Mouse (Mus musculus) embryonic facial prominence, embryonic 11.5 days (tissue): ENCODE results near the gene Klhl20. TPM values are rescaled to one million over a fixed set of nuclear protein-coding genes. Genes with fewer than 3 reads are reported as not detected.

Experiments used
- ATAC-seq: fragments of 200-750 bp; cut with Nextera tagmentation; replicated peaks from 2 replicates; pipeline ENCODE4 v1.8.0; 2017; ENCODE audit warnings: low read depth; ENCODE audit not compliant: insufficient number of reproducible peaks, low FRiP score, low TSS enrichment
- DNase-seq: peaks from one replicate; pipeline ENCODE4 v3.0.0-alpha.2; 2015; ENCODE audit warnings: low spot score
- H3K27ac ChIP-seq: fragments of 300-500 bp; sonication (generic); replicated peaks from 2 replicates; pipeline ENCODE4 v1.5.1; 2014; ENCODE audit warnings: mild to moderate bottlenecking, low read depth, low read length, control low read depth
- H3K27me3 ChIP-seq: fragments of 300-500 bp; sonication (generic); 2 replicates; pipeline ENCODE4 v1.6.1; 2014; ENCODE audit warnings: mild to moderate bottlenecking, low read length, moderate library complexity, mixed read lengths; ENCODE audit not compliant: control insufficient read depth, insufficient read depth
- H3K36me3 ChIP-seq: fragments of 300-500 bp; sonication (generic); replicated peaks from 2 replicates; pipeline ENCODE4 v1.6.1; 2014; ENCODE audit warnings: low read depth, mild to moderate bottlenecking, low read length, moderate library complexity, mixed read lengths; ENCODE audit not compliant: control insufficient read depth, insufficient read depth
- H3K4me1 ChIP-seq: fragments of 300-500 bp; sonication (generic); 2 replicates; pipeline ENCODE4 v1.6.1; 2014; ENCODE audit warnings: low read length, mixed read lengths; ENCODE audit not compliant: control insufficient read depth, insufficient read depth
- H3K4me2 ChIP-seq: fragments of 300-500 bp; sonication (generic); 2 replicates; pipeline ENCODE4 v1.6.1; 2014; ENCODE audit warnings: low read depth, mild to moderate bottlenecking, control low read depth, low read length, moderate library complexity
- H3K4me3 ChIP-seq: fragments of 300-500 bp; sonication (generic); 2 replicates; pipeline ENCODE4 v1.5.1; 2014; ENCODE audit warnings: low read depth, low read length, control low read depth
- H3K9ac ChIP-seq: fragments of 300-500 bp; sonication (generic); replicated peaks from 2 replicates; pipeline ENCODE4 v1.6.1; 2014; ENCODE audit warnings: mild to moderate bottlenecking, control low read depth, low read length
- H3K9me3 ChIP-seq: fragments of 300-500 bp; sonication (generic); replicated peaks from 2 replicates; pipeline ENCODE4 v1.6.1; 2016; ENCODE audit warnings: mild to moderate bottlenecking, low read length, inconsistent platforms, mixed read lengths; ENCODE audit not compliant: control insufficient read depth
- WGBS: fragments of 180-500 bp; shearing (Covaris S2); extraction: QIAGEN DNeasy Blood & Tissue Kit; methylation state at CpG from one replicate; pipeline ENCODE4 v1.1.7; 2014; 5-methylcytosine and 5-hydroxymethylcytosine counted together
- polyA plus RNA-seq: library from polyadenylated mRNA; unstranded; fragments of >200 nt; fragmentation: Nextera tagmentation; extraction: Ambion mirVana; gene quantifications from 2 replicates; pipeline ENCODE4 v1.2.1, GENCODE M21; 2014

Klhl20 gene
- 19.7 and 22.3 TPM in 2 replicates for polyA plus RNA-seq

GRCm38 (mm10) chr1:161130726-161131664 lies at the start of gene Klhl20:
Gene Klhl20 (minus strand): TSS chr1:161131511.
- Histone ChIP-seq H3K36me3 (no peaks in the 10 kb centered on the region), H3K9ac (peak within 1 kb of the TSS; percentile 89), H3K4me2 (peak within 1 kb of the TSS; percentile 78), H3K27me3 (no peaks in the 10 kb centered on the region), H3K4me1 (no peaks in the 10 kb centered on the region), H3K27ac (0 out of 2 replicates have a peak within 1 kb of the TSS, but pooled peaks have one; percentile 52), H3K4me3 (peak within 1 kb of the TSS; percentile 79), H3K9me3 (no peaks in the 10 kb centered on the region)
- ATAC-seq, result peak; percentile 92
- WGBS, result 2% methylated on average over 41 of the region's 41 CpGs
- DNase-seq, result peak; percentile 97

- no peak overlapping the region for H3K27ac ChIP-seq
- DNase-seq (peak; percentile 59), ATAC-seq (no peak)
- H3K9me3 ChIP-seq, result no peaks in the 10 kb centered on the region; the same call in 1 of the 2 replicates
- H3K9ac ChIP-seq, result no peak overlapping the region
- no peaks in the 10 kb centered on the region; the same call in 1 of the 2 replicates for H3K4me1 ChIP-seq
- no peaks in the 10 kb centered on the region for H3K36me3 ChIP-seq
- H3K27me3 ChIP-seq, result no peaks in the 10 kb centered on the region
- no peak overlapping the region for H3K4me2 ChIP-seq
- H3K4me3 ChIP-seq, result no peak overlapping the region
- 58% methylated on average over 8 of the region's 8 CpGs for WGBS
Measured at GRCm38 (mm10) chr1:161180674-161181073, 49.4 kb upstream of the Klhl20 start.

- Histone ChIP-seq H3K27me3 (no peaks in the 10 kb centered on the region; the same call in 1 of the 2 replicates), H3K36me3 (no peaks in the 10 kb centered on the region), H3K4me2 (peak overlapping the region; percentile 68), H3K4me3 (peak overlapping the region; percentile 35), H3K4me1 (no peaks in the 10 kb centered on the region), H3K9ac (peak overlapping the region; percentile 55), H3K27ac (no peak overlapping the region), H3K9me3 (no peaks in the 10 kb centered on the region)
- ATAC-seq, result peak; percentile 92
- peak; percentile 83 for DNase-seq
- WGBS, result 2% methylated on average over 40 of the region's 40 CpGs
Measured at GRCm38 (mm10) chr1:161170651-161171050, 39.3 kb upstream of the Klhl20 start.

GRCm38 (mm10) chr1:161160266-161160665 lies 29.0 kb upstream of the Klhl20 start:
- H3K4me2 ChIP-seq, result no peak overlapping the region
- WGBS, result 61% methylated on average over 4 of the region's 4 CpGs
- H3K27me3 ChIP-seq, result no peaks in the 10 kb centered on the region
- H3K4me3 ChIP-seq, result no peak overlapping the region
- H3K9ac ChIP-seq, result no peak overlapping the region
- H3K4me1 ChIP-seq, result no peaks in the 10 kb centered on the region
- no peak for ATAC-seq
- no peaks in the 10 kb centered on the region for H3K36me3 ChIP-seq
- no peak for DNase-seq
- no peak overlapping the region for H3K27ac ChIP-seq
- H3K9me3 ChIP-seq, result no peaks in the 10 kb centered on the region

GRCm38 (mm10) chr1:161159214-161159613 lies 27.9 kb upstream of the Klhl20 start, which contains the start of gene Tex50:
Gene Tex50 (minus strand): TSS chr1:161159314.
- DNase-seq (no peak), ATAC-seq (no peak)
- H3K36me3 ChIP-seq, result no peaks in the 10 kb centered on the region
- no peak within 1 kb of the TSS for H3K9ac ChIP-seq
- H3K27ac ChIP-seq, result no peak within 1 kb of the TSS
- H3K27me3 ChIP-seq, result no peaks in the 10 kb centered on the region
- no peak within 1 kb of the TSS for H3K4me2 ChIP-seq
- 85% methylated on average over 3 of the region's 3 CpGs for WGBS
- no peaks in the 10 kb centered on the region for H3K9me3 ChIP-seq
- H3K4me1 ChIP-seq, result no peaks in the 10 kb centered on the region
- H3K4me3 ChIP-seq, result no peak within 1 kb of the TSS

DNA sequence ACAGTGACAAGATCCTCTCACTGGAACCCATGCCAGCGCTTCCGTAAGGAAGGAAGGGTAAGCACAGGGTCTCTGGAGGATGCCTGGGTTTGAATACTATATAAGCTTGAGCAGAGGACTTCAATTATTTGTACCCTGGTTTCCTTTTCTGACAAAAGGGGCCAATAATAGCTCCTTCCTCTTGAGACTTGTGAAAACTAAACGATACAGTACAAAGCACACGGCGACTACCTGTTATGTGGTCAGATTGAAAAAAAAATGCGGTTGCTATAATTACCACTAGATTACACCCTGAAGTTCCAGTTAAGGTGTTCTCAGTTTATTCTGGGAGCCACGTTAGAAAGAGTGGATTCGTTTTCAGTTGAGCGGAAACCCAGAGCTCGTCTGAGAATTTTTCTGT lies 25.2 kb upstream of the Klhl20 start:
- Histone ChIP-seq H3K36me3 (no peaks in the 10 kb centered on the region), H3K27ac (no peak overlapping the region), H3K4me2 (no peak overlapping the region), H3K4me3 (no peak overlapping the region), H3K9ac (no peak overlapping the region), H3K27me3 (no peaks in the 10 kb centered on the region), H3K9me3 (no peaks in the 10 kb centered on the region), H3K4me1 (no peaks in the 10 kb centered on the region)
- ATAC-seq (no peak), DNase-seq (no peak)
- WGBS, result 82% methylated on average over 10 of the region's 10 CpGs

DNA sequence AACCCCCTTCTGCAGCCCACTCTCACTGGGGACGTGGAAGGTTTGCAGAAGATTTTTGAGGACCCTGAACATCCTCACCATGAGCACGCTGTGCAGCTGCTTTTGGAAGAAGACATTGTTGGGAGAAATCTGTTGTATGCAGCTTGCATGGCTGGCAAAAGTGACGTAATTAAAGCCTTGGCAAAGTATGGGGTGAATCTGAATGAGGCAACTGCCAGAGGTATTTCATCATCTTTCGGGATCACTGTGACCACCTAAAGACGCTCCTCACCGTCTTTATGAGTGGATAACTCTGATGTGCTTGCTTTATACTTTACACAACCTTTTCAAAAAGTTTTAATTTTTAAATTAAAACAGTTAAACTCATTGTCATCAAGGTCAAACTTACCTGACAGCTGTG lies 19.8 kb upstream of the Klhl20 start:
- Histone ChIP-seq H3K27me3 (no peaks in the 10 kb centered on the region), H3K4me3 (no peak overlapping the region), H3K27ac (no peak overlapping the region), H3K36me3 (no peaks in the 10 kb centered on the region), H3K4me2 (no peak overlapping the region), H3K9me3 (no peaks in the 10 kb centered on the region), H3K4me1 (no peaks in the 10 kb centered on the region), H3K9ac (no peak overlapping the region)
- 75% methylated on average over 6 of the region's 6 CpGs for WGBS
- no peak for DNase-seq
- no peak for ATAC-seq

DNA sequence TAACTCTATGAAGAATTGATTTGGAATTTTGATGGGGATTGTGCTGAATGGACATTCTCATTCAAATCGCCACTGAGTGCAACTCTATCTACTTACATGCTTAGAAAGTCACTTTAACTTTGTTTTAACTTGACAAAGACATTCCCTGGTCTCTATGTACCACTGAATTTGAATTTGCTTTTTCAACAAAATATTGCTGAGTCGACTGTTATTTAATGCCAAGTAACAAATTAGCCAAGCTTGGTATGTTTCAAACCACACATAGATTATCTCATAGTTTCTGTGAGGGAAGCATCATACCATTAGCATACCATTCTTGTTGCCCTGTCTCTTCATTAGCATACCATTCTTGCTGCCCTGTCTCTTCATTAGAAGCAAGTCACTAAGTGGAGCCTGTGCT lies 16.6 kb upstream of the Klhl20 start:
- H3K4me3 ChIP-seq, result no peak overlapping the region
- H3K9ac ChIP-seq, result no peak overlapping the region
- WGBS, result 84% methylated on average over 2 of the region's 2 CpGs
- H3K4me1 ChIP-seq, result no peaks in the 10 kb centered on the region
- ATAC-seq (no peak), DNase-seq (no peak)
- no peak overlapping the region for H3K27ac ChIP-seq
- no peak overlapping the region for H3K4me2 ChIP-seq
- no peaks in the 10 kb centered on the region for H3K36me3 ChIP-seq
- no peaks in the 10 kb centered on the region for H3K9me3 ChIP-seq
- H3K27me3 ChIP-seq, result no peaks in the 10 kb centered on the region
